Mouse (Mus musculus) v-Abl transformed pro-B cells (cell line): ENCODE data around the gene Pcca.

Experiments
- in situ Hi-C, 2 experiments: fragments of 400-800 bp; cut with MboI; formaldehyde crosslinking; loops; one replicate each; pipeline ENCODE4 v1.15.1; 2025; ENCODE audit not compliant: unreplicated experiment in 2 of 2

Gene Pcca

DNA sequence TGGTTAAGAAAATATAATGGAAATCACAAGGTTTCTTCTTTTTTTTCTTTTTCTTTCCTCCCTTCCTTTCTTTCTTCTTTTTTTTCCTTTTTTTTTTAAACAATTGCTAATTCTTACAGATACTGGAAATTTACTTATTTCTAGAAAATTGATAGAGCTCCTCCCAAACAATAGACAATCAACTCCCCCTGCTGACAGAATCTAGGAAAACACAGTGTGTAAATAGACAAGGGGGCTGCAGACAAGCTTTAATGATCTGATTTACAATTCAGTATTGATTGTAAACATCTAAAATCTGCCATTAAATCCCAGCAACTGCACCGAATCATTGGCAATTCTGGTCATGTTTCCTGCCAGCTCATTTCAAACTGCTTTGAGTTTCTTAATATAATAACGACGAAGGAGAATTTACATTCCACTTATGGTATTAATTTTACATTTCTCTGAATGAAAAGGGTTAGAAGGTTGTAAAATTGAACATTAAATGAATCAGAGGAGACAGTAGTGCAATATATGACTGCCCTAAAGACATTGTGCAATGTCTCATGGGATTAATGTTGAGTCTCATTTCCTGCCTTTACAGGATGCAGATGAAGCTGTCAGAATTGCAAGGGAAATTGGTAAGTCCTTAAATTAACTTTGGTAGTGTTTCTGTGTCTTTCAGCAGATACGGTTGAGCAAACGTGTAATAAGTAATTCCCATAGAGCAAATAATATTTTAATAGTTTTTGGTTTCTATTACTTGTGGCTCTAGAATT is 103.9 kb downstream of the Pcca start:
- in situ Hi-C loops = loop anchor here in 1 of 2 experiments (25.0 kb wide), 1 partner anchor 401 kb away; no protein-coding TSS in a partner anchor

DNA sequence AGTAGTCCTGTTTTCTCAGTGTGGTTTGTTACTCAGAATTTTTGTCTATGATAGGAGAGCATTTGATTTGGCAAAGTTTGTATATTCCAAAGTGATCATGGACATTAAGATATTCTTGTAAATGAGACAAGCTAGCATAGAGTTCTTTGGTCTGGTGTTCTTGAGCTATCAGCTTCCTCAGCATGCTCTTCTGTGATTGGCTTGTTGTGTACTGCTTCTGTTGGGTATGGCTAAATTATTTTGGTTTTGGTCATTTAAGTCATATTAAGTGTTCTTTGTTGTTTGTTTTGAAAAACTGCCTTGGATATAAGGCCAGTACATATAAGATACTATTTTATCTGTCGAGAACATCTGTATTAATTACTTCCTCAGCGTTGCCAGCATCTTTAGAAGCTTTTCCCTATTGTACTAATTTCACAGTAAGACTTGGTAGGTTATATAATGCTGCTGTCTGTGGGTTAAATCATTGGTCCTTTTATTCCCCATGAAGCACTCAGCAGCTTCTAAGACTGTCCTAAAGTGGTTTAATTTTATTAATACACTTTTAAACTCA is 105.1 kb downstream of the Pcca start:
- in situ Hi-C loops = loop anchor here in 1 of 2 experiments (25.0 kb wide), 1 partner anchor 402 kb away; no protein-coding TSS in a partner anchor

GRCm38 (mm10) chr14:122642432-122642831 is 108.3 kb downstream of the Pcca start:
- in situ Hi-C loops = loop anchor here in 1 of 2 experiments (25.0 kb wide), 1 partner anchor 405 kb away; no protein-coding TSS in a partner anchor

- in situ Hi-C loops = loop anchor here in 1 of 2 experiments (25.0 kb wide), 1 partner anchor 411 kb away; no protein-coding TSS in a partner anchor
Measured at GRCm38 (mm10) chr14:122648214-122648613, 114.1 kb downstream of the Pcca start.

DNA sequence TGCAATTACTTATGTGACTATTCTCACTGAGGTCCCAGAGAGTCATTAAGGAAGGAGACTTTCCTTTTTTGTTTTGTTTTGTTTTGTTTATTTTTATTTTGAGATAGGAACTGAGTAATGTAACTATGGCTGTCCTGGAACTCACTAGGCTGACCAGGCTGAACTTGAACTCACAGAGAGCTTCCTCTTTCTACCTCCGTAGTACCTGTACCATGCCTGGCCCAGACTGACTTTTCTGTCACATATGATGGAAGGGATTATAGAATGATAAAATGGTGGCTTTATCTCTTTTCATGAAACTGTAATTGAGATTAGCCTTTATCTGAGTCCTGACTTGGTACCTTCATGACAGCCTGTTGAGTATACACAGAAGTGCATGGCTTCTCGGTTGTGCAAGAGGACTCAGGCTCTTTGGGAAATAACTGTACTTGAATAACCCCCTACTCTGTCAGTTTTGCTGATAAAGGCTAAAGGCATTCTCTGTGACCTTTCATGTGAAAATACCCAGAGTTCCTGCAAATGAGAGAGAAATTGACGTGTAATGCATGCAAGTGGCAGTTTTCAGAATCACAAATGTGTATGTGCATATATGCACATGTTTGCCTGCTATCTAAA is 115.3 kb downstream of the Pcca start:
- in situ Hi-C loops = loop anchor here in 1 of 2 experiments (25.0 kb wide), 1 partner anchor 412 kb away; no protein-coding TSS in a partner anchor

GRCm38 (mm10) chr14:122651681-122652080 is 117.6 kb downstream of the Pcca start:
- in situ Hi-C loops = loop anchor here in 1 of 2 experiments (25.0 kb wide), 1 partner anchor 661 kb away; no protein-coding TSS in a partner anchor

DNA sequence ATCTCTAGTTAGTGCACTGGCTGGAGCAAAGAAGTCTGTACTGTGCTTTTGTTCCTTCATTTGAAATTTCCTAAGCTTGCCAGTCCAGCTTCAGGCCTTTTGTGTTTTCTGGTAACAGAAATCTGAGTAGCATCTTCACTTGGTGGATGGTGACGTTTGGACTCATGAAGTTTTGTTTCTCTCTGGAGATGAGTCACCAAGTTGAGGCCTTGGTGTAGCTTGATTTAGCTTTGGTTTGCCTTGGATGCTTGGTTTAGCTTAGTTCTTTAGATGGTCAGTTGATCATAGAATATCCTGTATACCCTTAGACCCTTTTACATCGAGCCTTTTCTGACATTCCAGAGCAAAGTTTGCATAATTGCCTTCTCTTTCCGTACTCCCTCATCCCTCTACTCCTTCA is 141.5 kb downstream of the Pcca start:
- in situ Hi-C loops = no loop called here

GRCm38 (mm10) chr14:122683645-122684044 is 149.5 kb downstream of the Pcca start:
- in situ Hi-C loops = no loop called here

DNA sequence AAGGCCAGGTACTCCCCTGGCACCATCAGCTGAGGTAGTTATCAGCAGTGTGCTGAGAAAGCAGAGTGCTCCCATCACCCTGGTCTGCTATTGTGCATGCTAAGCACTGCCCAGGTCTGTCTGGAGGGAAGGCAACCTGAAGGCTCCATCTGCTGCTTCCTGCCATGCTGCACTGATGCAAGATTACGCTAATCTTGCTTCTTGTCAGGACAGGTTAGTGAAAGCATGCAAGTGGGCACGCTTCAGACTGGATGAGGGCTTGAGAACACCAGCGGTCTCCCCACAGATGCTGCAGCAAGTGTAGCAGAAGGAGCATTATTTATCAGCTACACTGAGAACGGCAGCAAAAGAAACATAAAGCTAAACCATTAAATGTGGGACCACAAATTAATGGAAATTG is 150.1 kb downstream of the Pcca start:
- in situ Hi-C loops = no loop called here

DNA sequence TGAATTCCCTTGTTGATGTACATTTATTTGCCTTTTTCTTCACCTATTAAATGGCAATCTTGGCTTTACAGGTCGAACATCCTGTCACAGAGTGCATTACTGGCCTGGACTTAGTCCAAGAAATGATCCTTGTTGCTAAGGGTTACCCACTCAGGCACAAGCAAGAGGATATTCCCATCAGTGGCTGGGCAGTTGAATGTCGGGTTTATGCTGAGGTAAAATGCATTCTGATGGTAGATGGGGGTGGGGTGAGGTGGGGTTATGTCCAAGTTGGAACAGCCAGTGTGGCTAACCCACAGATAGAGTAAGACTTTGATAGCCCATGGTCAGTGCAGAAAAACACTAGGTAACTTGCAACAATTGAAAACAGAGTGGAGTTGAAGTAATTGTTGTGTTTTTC is 150.7 kb downstream of the Pcca start:
- in situ Hi-C loops = no loop called here

DNA sequence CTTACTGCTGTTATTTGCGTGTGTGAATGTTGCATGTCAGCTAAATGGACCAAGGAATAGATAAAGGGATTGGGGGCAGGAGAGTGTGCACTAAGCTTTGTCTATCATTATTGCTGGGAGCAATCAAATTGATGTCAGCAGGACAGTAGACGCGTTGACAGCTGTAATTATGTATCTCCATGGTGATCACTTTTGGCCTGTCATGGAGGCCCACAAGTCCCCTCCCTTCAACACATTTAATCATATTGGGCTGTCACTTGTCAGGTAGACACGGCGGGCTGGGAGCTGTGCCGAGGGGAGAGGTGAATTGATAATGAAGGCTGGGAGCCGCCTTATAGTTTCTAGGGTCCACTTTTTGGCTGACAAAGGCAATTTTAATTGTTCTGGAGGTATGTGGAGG is 153.3 kb downstream of the Pcca start:
- in situ Hi-C loops = no loop called here

DNA sequence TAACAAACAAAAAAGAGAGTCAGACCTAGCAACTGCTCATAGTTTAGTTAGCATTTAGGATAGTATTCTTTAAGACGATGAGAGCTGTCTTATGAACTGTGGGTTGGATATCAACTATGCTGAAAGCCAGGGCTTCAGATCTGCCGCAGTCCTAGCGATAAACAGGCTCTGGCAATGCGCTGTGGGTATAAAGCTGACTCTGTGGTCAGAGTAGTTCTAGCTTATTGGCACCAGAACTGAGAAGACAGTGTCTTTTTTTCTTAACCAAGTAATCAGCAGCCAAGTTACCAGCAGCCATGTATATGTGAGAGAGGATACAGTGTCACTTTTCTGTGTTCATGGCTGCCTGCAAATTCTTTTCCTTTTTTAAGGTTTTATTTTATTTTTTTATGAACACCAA is 154.3 kb downstream of the Pcca start:
- in situ Hi-C loops = no loop called here

- in situ Hi-C loops = no loop called here
Measured at GRCm38 (mm10) chr14:122689136-122689815, 155.2 kb downstream of the Pcca start.

DNA sequence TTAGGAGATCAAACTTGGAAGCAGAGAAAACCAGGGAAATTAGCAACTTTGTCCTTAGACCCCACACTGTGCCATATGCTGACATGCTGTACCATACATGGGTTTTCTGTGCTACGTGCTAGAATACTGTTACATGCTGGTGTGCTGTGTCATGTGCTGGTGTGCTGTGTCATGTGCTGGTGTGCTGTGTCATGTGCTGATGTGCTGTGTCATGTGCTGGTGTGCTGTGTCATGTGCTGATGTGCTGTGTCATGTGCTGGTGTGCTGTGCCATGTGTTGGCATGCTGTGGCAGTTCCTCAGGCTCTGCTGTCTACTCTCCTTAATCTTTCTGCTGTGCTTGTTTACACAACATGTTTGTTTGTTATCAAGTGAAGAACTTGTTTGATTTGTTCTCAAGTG is 157.4 kb downstream of the Pcca start:
- in situ Hi-C loops = no loop called here

GRCm38 (mm10) chr14:122700333-122700732 is 166.2 kb downstream of the Pcca start:
- in situ Hi-C loops = no loop called here

- in situ Hi-C loops = no loop called here
Measured at GRCm38 (mm10) chr14:122713793-122714192, 179.7 kb downstream of the Pcca start.

DNA sequence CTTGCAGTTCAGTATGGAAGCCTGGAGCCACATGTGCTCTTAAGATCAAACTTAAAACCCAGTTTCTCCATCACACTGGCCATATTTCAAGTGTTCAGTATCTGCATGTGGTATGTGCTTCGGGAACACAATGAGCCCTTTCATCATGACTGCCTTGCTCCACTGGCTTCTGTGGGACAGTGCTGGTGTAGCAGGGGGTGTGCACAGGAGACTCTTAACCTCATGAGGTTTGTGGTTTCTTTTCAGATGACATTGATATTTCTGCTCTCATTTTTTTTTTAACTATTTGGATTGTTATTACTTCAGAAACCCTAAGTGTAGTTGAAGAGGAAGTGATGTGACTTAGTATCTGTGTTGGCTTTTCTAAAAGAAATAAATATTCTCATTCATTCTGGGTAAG is 180.8 kb downstream of the Pcca start:
- in situ Hi-C loops = no loop called here

GRCm38 (mm10) chr14:122716057-122716456 is 181.9 kb downstream of the Pcca start:
- in situ Hi-C loops = no loop called here

DNA sequence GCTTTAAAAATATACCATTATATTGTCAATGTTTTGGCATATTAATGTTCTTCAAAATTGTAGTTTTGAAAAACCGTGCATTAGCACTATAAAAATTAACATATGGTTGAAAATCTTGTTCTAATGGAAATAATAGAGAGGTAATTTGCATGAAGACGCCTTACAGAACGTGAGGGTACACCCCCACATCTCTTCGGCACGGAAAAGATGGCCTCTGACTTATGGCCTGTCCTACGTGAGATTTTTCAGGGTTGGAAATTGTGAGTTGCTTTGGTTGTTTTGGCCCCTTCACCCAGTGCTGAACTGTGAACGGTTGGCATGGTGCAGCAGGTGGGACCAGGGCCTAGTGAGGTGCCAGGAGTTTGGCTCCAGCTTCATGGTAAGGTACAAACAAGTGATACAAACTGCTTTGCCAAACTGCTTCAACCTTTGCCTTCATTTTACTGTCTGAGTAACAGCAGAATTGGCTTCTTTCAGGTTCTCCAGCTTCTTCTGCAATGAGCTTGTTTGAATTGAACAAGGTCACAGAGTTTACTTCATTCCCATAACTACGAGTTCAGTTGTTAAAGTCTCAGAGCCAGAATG is 185.5 kb downstream of the Pcca start:
- in situ Hi-C loops = no loop called here

- in situ Hi-C loops = no loop called here
Measured at GRCm38 (mm10) chr14:122720989-122721388, 186.9 kb downstream of the Pcca start.

- in situ Hi-C loops = no loop called here
Measured at GRCm38 (mm10) chr14:122721750-122722149, 187.6 kb downstream of the Pcca start.
